10 mouse cellular contexts compared by ENCODE assay signal in the genomic region with DNA sequence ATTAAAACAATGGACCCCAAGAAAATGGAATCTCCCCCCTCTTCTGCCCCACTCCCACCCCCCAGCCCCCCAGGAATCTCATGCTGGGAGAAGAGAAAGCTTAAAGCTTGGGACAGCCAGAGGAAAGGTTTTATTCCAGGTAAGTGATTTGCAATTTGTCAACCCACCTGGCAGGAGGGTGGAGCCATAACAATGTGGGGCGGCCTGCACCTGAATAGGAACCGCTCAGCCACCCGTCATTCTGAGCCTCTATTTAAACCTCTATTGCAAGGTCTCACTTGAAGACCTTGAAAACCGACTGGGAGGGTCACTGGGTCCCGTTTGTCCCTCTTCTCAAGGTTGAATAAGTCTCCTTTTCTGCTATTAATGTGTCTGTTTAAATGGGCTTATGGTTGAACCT. TPM values are rescaled to one million over a fixed set of nuclear protein-coding genes. Genes with fewer than 3 reads are reported as not detected.
DNase-seq lines count a peak whose midpoint lies in the region; ATAC-seq lines count a peak whose summit lies in the region.
"Had no signal": no experiment of that assay in that cellular context is flagged by ENCODE, and none has a peak within 500 bp of the region (broad histone marks: within the 10 kb centered on the region; RNA-seq: fewer than 3 reads in every experiment).

No protein-coding gene starts in this region.

- peaks cover 16% of the 10 kb centered on the region for H3K27me3 ChIP-seq in heart, embryonic 13.5 days (replicated peaks)
- peaks cover 32% of the 10 kb centered on the region for H3K27me3 ChIP-seq in neural tube, embryonic 12.5 days (replicated peaks)
- H3K27me3 ChIP-seq in liver, embryonic 15.5 days: peaks cover 77% of the 10 kb centered on the region

- 51% methylated on average over 5 of the region's 5 CpGs for WGBS in heart, embryonic 13.5 days
- WGBS in neural tube, embryonic 12.5 days: 16% methylated on average over 5 of the region's 5 CpGs
- WGBS in liver, embryonic 15.5 days (ENCODE audit: insufficient replicate concordance): 56% methylated on average over 5 of the region's 5 CpGs

- ATAC-seq in heart, embryonic 13.5 days (ENCODE audit: extremely low read depth, insufficient number of reproducible peaks, low FRiP score, low TSS enrichment): no peak
- ATAC-seq in neural tube, embryonic 12.5 days (ENCODE audit: low FRiP score, low read depth): no peak
- no peak for ATAC-seq in liver, embryonic 15.5 days (ENCODE audit: insufficient read depth)

- intact Hi-C loops in heart, postnatal 10 days (cut with DNase I): loop anchor here (5.0 kb wide), 1 partner anchor 67 kb away; a partner anchor contains a TSS

- no peak for DNase-seq in heart, postnatal 10 days
- DNase-seq in neural tube, embryonic 10.5 days (ENCODE audit: extremely low spot score, low spot score): no peak
- no peak for DNase-seq in retina, postnatal 1 day
- no peak for DNase-seq in adrenal gland, postnatal 4 days (ENCODE audit: low spot score in 2 of 2)
- DNase-seq: adrenal gland, adult 8-10 months; lung, postnatal 14 days had no signal

- H3K4me1 ChIP-seq in heart, embryonic 13.5 days: peaks cover 71% of the 10 kb centered on the region
- peaks cover 22% of the 10 kb centered on the region for H3K4me1 ChIP-seq in neural tube, embryonic 12.5 days
- H3K4me1 ChIP-seq in liver, embryonic 15.5 days (replicated peaks): peaks cover 39% of the 10 kb centered on the region

- no peak overlapping the region; the same call in 1 of the 2 replicates for H3K4me3 ChIP-seq in heart, embryonic 13.5 days
- no peak overlapping the region for H3K4me3 ChIP-seq in neural tube, embryonic 12.5 days
- no peak overlapping the region for H3K4me3 ChIP-seq in liver, embryonic 15.5 days (replicated peaks)
- H3K4me3 ChIP-seq: kidney, embryonic 15.5 days had no signal

- peak overlapping the region; percentile 100 for H3K4me2 ChIP-seq in heart, embryonic 13.5 days
- H3K4me2 ChIP-seq in neural tube, embryonic 12.5 days (replicated peaks): peak overlapping the region; percentile 98
- 0 out of 2 replicates have a peak overlapping the region, but pooled peaks have one; percentile 93 for H3K4me2 ChIP-seq in liver, embryonic 15.5 days
- H3K4me2 ChIP-seq: kidney, embryonic 15.5 days had no signal

- H3K9ac ChIP-seq in heart, embryonic 13.5 days: peak overlapping the region; percentile 40
- no peak overlapping the region for H3K9ac ChIP-seq in neural tube, embryonic 12.5 days
- H3K9ac ChIP-seq in liver, embryonic 15.5 days: no peak overlapping the region
- H3K9ac ChIP-seq: kidney, embryonic 15.5 days had no signal

- H3K36me3 ChIP-seq in heart, embryonic 13.5 days: no peaks in the 10 kb centered on the region
- H3K36me3 ChIP-seq in neural tube, embryonic 12.5 days: no peaks in the 10 kb centered on the region
- H3K36me3 ChIP-seq in liver, embryonic 15.5 days (replicated peaks): no peaks in the 10 kb centered on the region
- H3K36me3 ChIP-seq: kidney, embryonic 15.5 days had no signal

- no peak overlapping the region for H3K27ac ChIP-seq in heart, embryonic 13.5 days (replicated peaks)
- H3K27ac ChIP-seq in neural tube, embryonic 12.5 days: no peak overlapping the region
- H3K27ac ChIP-seq in liver, embryonic 15.5 days (replicated peaks): no peak overlapping the region
- H3K27ac ChIP-seq: kidney, embryonic 15.5 days had no signal

- H3K9me3 ChIP-seq in heart, embryonic 13.5 days: no peaks in the 10 kb centered on the region
- no peaks in the 10 kb centered on the region for H3K9me3 ChIP-seq in neural tube, embryonic 12.5 days
- no peaks in the 10 kb centered on the region for H3K9me3 ChIP-seq in liver, embryonic 15.5 days (replicated peaks)
- H3K9me3 ChIP-seq: kidney, embryonic 15.5 days had no signal

RNA-seq across cellular contexts. Expression of a gene that starts 3.6 kb away (rescaled TPM):
- 0.51 and 0.83 TPM in 2 replicates for polyA plus RNA-seq in heart, embryonic 13.5 days (2015; fragmentation: Nextera tagmentation; extraction: Ambion mirVana)
- total RNA-seq in heart, postnatal 10 days (2021): 10 to 100 TPM; 28.8 to 34.0 TPM
- polyA plus RNA-seq in neural tube, embryonic 12.5 days (2016; fragmentation: Nextera tagmentation; extraction: Ambion mirVana): 1.5 TPM in 2 replicates
- 0.24 and 0.64 TPM in 2 replicates for polyA plus RNA-seq in liver, embryonic 15.5 days (2015; fragmentation: Nextera tagmentation; extraction: Ambion mirVana)
- total RNA-seq in adrenal gland, postnatal 4 days (2021): 10 to 100 TPM; 10.3 to 10.4 TPM
